Mouse (Mus musculus): Measurements from ENCODE around the gene Mrpl21. TPM values are rescaled to one million over a fixed set of nuclear protein-coding genes. Genes with fewer than 3 reads are reported as not detected.

Mrpl21 gene
- polyA plus RNA-seq, 1 experiment from 2014 or later = 116 TPM

- Histone ChIP-seq H3K27ac (replicated peaks; ENCODE audit: low read depth, low read length) (no peak overlapping the region), H3K4me3 (ENCODE audit: low read depth, low read length) (no peak overlapping the region), H3K36me3 (ENCODE audit: control insufficient read depth, insufficient read depth, low read length) (peaks cover 94% of the 10 kb centered on the region), H3K9me3 (ENCODE audit: control insufficient read depth, low read length) (no peaks in the 10 kb centered on the region), H3K4me2 (ENCODE audit: low read depth, low read length) (no peak overlapping the region), H3K9ac (ENCODE audit: low read depth, low read length) (no peak overlapping the region), H3K4me1 (ENCODE audit: control insufficient read depth, insufficient read depth, low read length) (no peaks in the 10 kb centered on the region), H3K27me3 (replicated peaks; ENCODE audit: control insufficient read depth, insufficient read depth, low read length) (no peaks in the 10 kb centered on the region)
- no peak for DNase-seq (ENCODE audit: low spot score)
- ATAC-seq (ENCODE audit: low read depth) = no peak
- 92% methylated on average over 4 of the region's 4 CpGs for WGBS
Measured at GRCm38 (mm10) chr19:3266676-3267075, 16.0 kb upstream of the Mrpl21 start.

DNA sequence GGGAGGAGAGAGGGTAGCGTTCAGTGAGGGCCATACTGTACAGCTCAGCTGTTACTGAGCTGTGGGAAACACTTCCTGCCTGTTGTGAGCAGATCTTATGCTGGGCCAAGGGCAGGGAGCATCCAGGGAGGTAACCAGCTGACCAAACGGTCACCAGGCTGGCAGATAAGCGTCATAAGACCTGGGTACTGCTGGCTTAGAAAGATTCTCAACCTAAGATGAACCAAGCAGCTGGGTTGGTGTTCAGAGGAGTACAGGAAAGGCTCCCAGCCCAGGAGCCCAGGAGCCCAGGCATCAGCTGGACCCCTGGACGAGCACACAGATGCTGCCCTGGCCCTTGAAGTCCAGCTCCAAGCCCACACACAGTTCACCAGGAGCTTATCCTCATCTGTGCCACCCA lies 15.4 kb upstream of the Mrpl21 start:
- WGBS = 87% methylated on average over 3 of the region's 4 CpGs
- Histone ChIP-seq H3K4me1 (ENCODE audit: control insufficient read depth, insufficient read depth, low read length) (no peaks in the 10 kb centered on the region), H3K4me2 (ENCODE audit: low read depth, low read length) (no peak overlapping the region), H3K9ac (ENCODE audit: low read depth, low read length) (no peak overlapping the region), H3K4me3 (ENCODE audit: low read depth, low read length) (no peak overlapping the region), H3K27me3 (replicated peaks; ENCODE audit: control insufficient read depth, insufficient read depth, low read length) (no peaks in the 10 kb centered on the region), H3K9me3 (ENCODE audit: control insufficient read depth, low read length) (no peaks in the 10 kb centered on the region), H3K36me3 (ENCODE audit: control insufficient read depth, insufficient read depth, low read length) (peaks cover 94% of the 10 kb centered on the region), H3K27ac (replicated peaks; ENCODE audit: low read depth, low read length) (no peak overlapping the region)
- DNase-seq (ENCODE audit: low spot score) = no peak
- no peak for ATAC-seq (ENCODE audit: low read depth)

DNA sequence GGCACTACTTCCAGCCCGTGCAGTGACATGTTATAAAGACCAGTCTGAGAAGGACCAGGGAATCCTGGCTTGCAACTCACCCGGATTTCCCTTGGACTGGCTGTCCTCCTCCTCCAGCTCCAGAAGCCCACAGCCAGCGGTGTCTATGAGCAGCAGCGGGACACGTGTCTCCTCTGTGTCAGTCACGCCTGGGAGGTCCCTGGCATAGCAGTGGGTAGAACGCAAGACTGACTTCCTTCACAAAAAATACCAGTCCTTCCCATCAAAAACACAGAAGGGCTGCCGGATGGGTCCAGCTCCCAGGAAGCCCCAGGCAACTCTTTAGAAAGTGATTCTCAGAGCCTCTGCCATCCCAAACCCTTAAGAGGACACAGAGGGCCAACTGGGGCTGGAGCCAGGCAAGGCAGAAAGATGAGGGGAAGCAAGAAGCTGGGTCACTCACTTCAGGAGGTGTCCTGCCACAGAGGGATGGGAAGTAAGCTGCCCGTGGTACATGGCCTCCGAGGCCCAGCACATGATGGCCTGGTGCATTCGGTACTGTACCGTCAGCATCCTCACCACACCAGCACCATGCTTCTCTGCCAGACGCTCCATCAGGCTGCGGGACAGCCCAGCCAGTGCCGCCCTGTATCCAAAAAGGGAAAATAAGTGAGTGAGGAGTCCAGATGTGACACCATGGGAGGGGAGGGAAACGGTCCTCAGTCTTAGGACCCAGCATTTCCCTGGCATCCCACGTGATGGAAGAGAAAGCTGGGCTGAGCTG lies 14.3 kb upstream of the Mrpl21 start:
- no peak for ATAC-seq (ENCODE audit: low read depth)

GRCm38 (mm10) chr19:3269279-3269678 lies 13.4 kb upstream of the Mrpl21 start:
- no peak overlapping the region for H3K9ac ChIP-seq (ENCODE audit: low read depth, low read length)
- H3K36me3 ChIP-seq (ENCODE audit: control insufficient read depth, insufficient read depth, low read length) = peaks cover 97% of the 10 kb centered on the region
- no peaks in the 10 kb centered on the region for H3K9me3 ChIP-seq (ENCODE audit: control insufficient read depth, low read length)
- H3K27ac ChIP-seq (replicated peaks; ENCODE audit: low read depth, low read length) = no peak overlapping the region
- no peaks in the 10 kb centered on the region for H3K4me1 ChIP-seq (ENCODE audit: control insufficient read depth, insufficient read depth, low read length)
- WGBS = 90% methylated on average over 9 of the region's 9 CpGs
- H3K27me3 ChIP-seq (replicated peaks; ENCODE audit: control insufficient read depth, insufficient read depth, low read length) = no peaks in the 10 kb centered on the region
- H3K4me2 ChIP-seq (ENCODE audit: low read depth, low read length) = no peak overlapping the region
- DNase-seq (ENCODE audit: low spot score) = no peak
- no peak for ATAC-seq (ENCODE audit: low read depth)
- H3K4me3 ChIP-seq (ENCODE audit: low read depth, low read length) = no peak overlapping the region

More for the DNA sequence above, 14.3 kb upstream of the Mrpl21 start:
- Histone ChIP-seq H3K27me3 (replicated peaks; ENCODE audit: control insufficient read depth, insufficient read depth, low read length) (no peaks in the 10 kb centered on the region), H3K4me2 (ENCODE audit: low read depth, low read length) (no peak overlapping the region), H3K36me3 (ENCODE audit: control insufficient read depth, insufficient read depth, low read length) (peaks cover 97% of the 10 kb centered on the region), H3K4me1 (ENCODE audit: control insufficient read depth, insufficient read depth, low read length) (no peaks in the 10 kb centered on the region), H3K27ac (replicated peaks; ENCODE audit: low read depth, low read length) (no peak overlapping the region), H3K9ac (ENCODE audit: low read depth, low read length) (no peak overlapping the region), H3K4me3 (ENCODE audit: low read depth, low read length) (no peak overlapping the region), H3K9me3 (ENCODE audit: control insufficient read depth, low read length) (no peaks in the 10 kb centered on the region)
- 90% methylated on average over 16 of the region's 17 CpGs for WGBS
- no peak for DNase-seq (ENCODE audit: low spot score)

- peaks cover 95% of the 10 kb centered on the region for H3K36me3 ChIP-seq (ENCODE audit: control insufficient read depth, insufficient read depth, low read length)
- no peak for DNase-seq (ENCODE audit: low spot score)
- WGBS = 99% methylated on average over 5 of the region's 6 CpGs
Measured at GRCm38 (mm10) chr19:3269803-3270202, 12.9 kb upstream of the Mrpl21 start.

GRCm38 (mm10) chr19:3271366-3271765 lies 11.3 kb upstream of the Mrpl21 start:
- no peak for ATAC-seq (ENCODE audit: low read depth)
- no peak for DNase-seq (ENCODE audit: low spot score)
- no peaks in the 10 kb centered on the region for H3K27me3 ChIP-seq (replicated peaks; ENCODE audit: control insufficient read depth, insufficient read depth, low read length)
- no peak overlapping the region for H3K4me3 ChIP-seq (ENCODE audit: low read depth, low read length)
- H3K9ac ChIP-seq (ENCODE audit: low read depth, low read length) = no peak overlapping the region
- H3K36me3 ChIP-seq (ENCODE audit: control insufficient read depth, insufficient read depth, low read length) = peaks cover 93% of the 10 kb centered on the region
- no peak overlapping the region for H3K27ac ChIP-seq (replicated peaks; ENCODE audit: low read depth, low read length)
- no peaks in the 10 kb centered on the region for H3K9me3 ChIP-seq (ENCODE audit: control insufficient read depth, low read length)
- no peak overlapping the region for H3K4me2 ChIP-seq (ENCODE audit: low read depth, low read length)
- H3K4me1 ChIP-seq (ENCODE audit: control insufficient read depth, insufficient read depth, low read length) = no peaks in the 10 kb centered on the region
- WGBS = 85% methylated on average over 6 of the region's 6 CpGs

More at GRCm38 (mm10) chr19:3269803-3270202, 12.9 kb upstream of the Mrpl21 start:
- no peak overlapping the region for H3K27ac ChIP-seq (replicated peaks; ENCODE audit: low read depth, low read length)
- no peak overlapping the region for H3K9ac ChIP-seq (ENCODE audit: low read depth, low read length)
- no peaks in the 10 kb centered on the region for H3K9me3 ChIP-seq (ENCODE audit: control insufficient read depth, low read length)
- no peaks in the 10 kb centered on the region for H3K27me3 ChIP-seq (replicated peaks; ENCODE audit: control insufficient read depth, insufficient read depth, low read length)
- no peak overlapping the region for H3K4me3 ChIP-seq (ENCODE audit: low read depth, low read length)
- no peak for ATAC-seq (ENCODE audit: low read depth)
- no peak overlapping the region for H3K4me2 ChIP-seq (ENCODE audit: low read depth, low read length)
- no peaks in the 10 kb centered on the region for H3K4me1 ChIP-seq (ENCODE audit: control insufficient read depth, insufficient read depth, low read length)

- 81% methylated on average over 9 of the region's 9 CpGs for WGBS
- DNase-seq (ENCODE audit: low spot score) (no peak), ATAC-seq (ENCODE audit: low read depth) (no peak)
Measured at GRCm38 (mm10) chr19:3273331-3273730, 9.4 kb upstream of the Mrpl21 start.

GRCm38 (mm10) chr19:3275744-3276365 lies 6.8 kb upstream of the Mrpl21 start:
- no peaks in the 10 kb centered on the region for H3K9me3 ChIP-seq (ENCODE audit: control insufficient read depth, low read length)
- no peak overlapping the region for H3K27ac ChIP-seq (replicated peaks; ENCODE audit: low read depth, low read length)
- DNase-seq (ENCODE audit: low spot score) = no peak
- peaks cover 81% of the 10 kb centered on the region for H3K36me3 ChIP-seq (ENCODE audit: control insufficient read depth, insufficient read depth, low read length)
- no peak overlapping the region for H3K4me2 ChIP-seq (ENCODE audit: low read depth, low read length)
- H3K9ac ChIP-seq (ENCODE audit: low read depth, low read length) = no peak overlapping the region
- H3K4me3 ChIP-seq (ENCODE audit: low read depth, low read length) = no peak overlapping the region
- WGBS = 87% methylated on average over 3 of the region's 3 CpGs
- ATAC-seq (ENCODE audit: low read depth) = no peak
- no peaks in the 10 kb centered on the region for H3K4me1 ChIP-seq (ENCODE audit: control insufficient read depth, insufficient read depth, low read length)
- no peaks in the 10 kb centered on the region for H3K27me3 ChIP-seq (replicated peaks; ENCODE audit: control insufficient read depth, insufficient read depth, low read length)

More at GRCm38 (mm10) chr19:3273331-3273730, 9.4 kb upstream of the Mrpl21 start:
- Histone ChIP-seq H3K4me1 (ENCODE audit: control insufficient read depth, insufficient read depth, low read length) (no peaks in the 10 kb centered on the region), H3K9me3 (ENCODE audit: control insufficient read depth, low read length) (no peaks in the 10 kb centered on the region), H3K36me3 (ENCODE audit: control insufficient read depth, insufficient read depth, low read length) (peaks cover 92% of the 10 kb centered on the region), H3K4me3 (ENCODE audit: low read depth, low read length) (no peak overlapping the region), H3K27ac (replicated peaks; ENCODE audit: low read depth, low read length) (no peak overlapping the region), H3K4me2 (ENCODE audit: low read depth, low read length) (no peak overlapping the region), H3K27me3 (replicated peaks; ENCODE audit: control insufficient read depth, insufficient read depth, low read length) (no peaks in the 10 kb centered on the region), H3K9ac (ENCODE audit: low read depth, low read length) (no peak overlapping the region)

Data from embryonic facial prominence, embryonic 14.5 days (tissue).